Mouse (Mus musculus) kidney, postnatal 4 days (tissue): Measurements from ENCODE around the gene Nkd1.
A peak's percentile ranks its signal among the peaks of the same experiment; 100 is the strongest.

Experiments used
- DNase-seq, 2 experiments: peaks; one replicate each; pipeline ENCODE4 v3.0.0; 2021; ENCODE audit warnings: mixed read lengths in 2 of 2

The Nkd1 gene

GRCm38 (mm10) chr8:88520985-88521527, at the start of gene Nkd1:
TSS of gene Nkd1 (plus strand) at chr8:88521354.
- peak; percentile 97 for DNase-seq

GRCm38 (mm10) chr8:88481290-88481689, 39.9 kb upstream of the Nkd1 start:
- DNase-seq: no peak

DNA sequence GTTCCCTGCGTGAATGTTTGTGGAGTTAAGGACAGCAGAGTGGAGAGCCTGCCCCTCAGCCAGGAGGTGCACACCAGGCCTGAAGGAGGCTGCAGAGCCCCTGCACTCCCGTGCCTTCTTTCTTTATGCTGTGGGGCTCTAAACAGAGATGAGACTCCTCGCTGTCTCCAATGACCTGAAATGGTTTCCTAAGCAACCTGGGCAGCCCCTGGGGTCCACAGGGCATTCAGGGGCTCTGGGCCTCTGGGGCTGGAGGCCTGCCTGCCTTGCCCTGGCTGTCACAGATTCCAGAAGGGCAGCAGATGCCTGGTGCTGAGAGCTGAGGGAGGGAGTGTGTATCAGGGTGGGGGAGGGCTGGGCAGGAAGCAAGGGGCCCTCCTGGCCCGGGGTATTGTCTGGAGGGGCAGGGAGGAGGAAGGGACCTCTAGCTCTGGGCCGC, 32.7 kb upstream of the Nkd1 start:
- no peak for DNase-seq

GRCm38 (mm10) chr8:88494076-88494475, 27.1 kb upstream of the Nkd1 start:
- no peak for DNase-seq

GRCm38 (mm10) chr8:88495071-88495805, 25.9 kb upstream of the Nkd1 start:
- DNase-seq: peak; percentile 34 to 54

GRCm38 (mm10) chr8:88502143-88502542, 19.0 kb upstream of the Nkd1 start:
- no peak for DNase-seq

DNA sequence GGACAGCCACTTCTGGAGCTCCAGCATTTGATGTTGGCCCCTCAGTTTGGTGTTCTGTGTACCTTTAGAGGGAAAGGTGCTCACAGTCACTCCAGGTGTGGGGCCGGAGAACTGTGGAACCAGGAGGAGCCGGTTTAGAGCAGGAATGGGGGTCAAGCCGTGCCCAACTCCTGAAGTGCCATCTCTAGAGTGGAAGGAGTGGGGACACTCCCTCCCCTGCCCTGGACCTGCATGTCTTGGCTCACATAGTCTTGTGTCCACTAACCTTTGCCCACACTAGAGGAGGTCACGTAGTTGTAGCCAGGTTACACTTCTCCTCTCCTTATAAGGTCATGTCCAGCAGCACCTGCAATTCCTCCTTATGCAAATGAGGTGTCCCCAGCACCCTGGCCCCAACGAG, 14.2 kb upstream of the Nkd1 start:
- DNase-seq: no peak

DNA sequence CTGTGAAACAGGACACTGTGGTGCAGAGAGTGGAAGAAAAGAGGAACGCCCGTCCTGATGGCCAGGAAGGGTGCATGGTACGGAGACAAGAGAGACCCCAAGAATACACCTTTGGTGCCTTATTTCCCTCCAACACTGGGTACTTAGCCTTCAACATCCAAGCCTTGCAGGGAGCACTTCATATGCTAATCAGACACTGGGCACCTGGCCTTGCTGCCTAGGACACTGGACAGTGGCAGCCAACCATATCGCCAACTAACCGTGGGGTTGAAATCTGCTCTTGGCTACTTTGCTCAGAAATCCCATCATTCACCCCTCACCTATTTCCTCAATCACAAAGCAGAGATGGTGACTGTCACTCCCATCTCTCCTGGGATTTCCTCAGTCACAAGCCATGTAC, 10.1 kb upstream of the Nkd1 start:
- no peak for DNase-seq

DNA sequence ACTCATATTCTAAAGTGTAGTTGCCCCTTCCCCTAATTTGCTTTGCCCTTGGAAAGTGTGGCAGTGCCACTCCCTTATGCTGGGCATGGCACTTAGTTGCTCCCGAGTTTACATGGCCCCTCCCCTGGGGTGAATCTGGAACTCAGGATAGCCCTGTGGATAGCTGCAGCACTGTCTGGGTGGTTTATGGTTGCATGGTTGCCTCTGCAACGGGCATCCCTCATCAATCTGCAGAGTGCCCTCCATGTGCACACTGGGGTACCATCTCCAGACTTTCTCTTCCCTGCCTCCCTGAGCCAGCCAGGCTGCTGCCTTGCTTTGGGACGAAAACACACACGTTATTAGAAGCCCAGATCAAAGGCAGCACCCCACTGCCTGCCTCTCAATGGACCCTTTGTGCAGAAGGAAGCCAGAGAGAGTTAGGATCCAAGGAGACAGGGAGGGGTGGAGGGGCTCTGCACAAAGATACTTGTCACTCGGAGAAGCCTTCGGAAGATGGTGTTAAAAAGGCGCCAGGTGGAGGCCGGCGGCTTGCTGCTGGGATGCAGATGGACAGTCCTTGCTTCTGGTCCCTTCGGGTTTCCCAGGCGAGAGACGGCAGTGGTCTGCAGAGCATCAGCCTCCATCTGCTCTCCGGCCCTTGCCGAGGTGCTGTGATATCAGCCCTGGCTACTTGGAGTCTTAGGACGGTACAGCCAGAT, 8.9 kb upstream of the Nkd1 start:
- DNase-seq: no peak

GRCm38 (mm10) chr8:88518047-88518446, 3.1 kb upstream of the Nkd1 start:
- no peak for DNase-seq

DNA sequence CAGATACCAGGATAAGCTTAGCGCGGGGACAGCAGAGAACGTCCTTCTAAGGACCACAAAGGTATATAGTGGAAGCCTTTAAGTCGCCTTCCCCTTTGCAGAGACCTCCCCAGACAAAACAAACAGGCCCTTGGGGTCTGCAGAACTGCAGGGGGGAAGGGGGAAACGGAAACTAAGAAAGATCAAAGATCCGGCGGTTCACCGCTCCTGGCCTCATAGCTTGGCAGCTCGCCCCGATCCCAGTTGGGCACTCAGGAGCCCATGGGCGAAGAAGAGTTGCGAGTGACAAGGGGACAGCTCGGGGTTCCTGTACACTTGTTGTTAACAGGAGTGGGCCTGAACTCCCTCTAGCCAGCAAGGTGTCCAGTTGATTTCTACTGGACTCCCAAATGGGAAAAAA, 773 bp upstream of the Nkd1 start:
- peak; percentile 40 to 58 for DNase-seq

GRCm38 (mm10) chr8:88521541-88522414, 624 bp downstream of the Nkd1 start:
- DNase-seq: peak in 1 of 2 experiments; percentile 52

DNA sequence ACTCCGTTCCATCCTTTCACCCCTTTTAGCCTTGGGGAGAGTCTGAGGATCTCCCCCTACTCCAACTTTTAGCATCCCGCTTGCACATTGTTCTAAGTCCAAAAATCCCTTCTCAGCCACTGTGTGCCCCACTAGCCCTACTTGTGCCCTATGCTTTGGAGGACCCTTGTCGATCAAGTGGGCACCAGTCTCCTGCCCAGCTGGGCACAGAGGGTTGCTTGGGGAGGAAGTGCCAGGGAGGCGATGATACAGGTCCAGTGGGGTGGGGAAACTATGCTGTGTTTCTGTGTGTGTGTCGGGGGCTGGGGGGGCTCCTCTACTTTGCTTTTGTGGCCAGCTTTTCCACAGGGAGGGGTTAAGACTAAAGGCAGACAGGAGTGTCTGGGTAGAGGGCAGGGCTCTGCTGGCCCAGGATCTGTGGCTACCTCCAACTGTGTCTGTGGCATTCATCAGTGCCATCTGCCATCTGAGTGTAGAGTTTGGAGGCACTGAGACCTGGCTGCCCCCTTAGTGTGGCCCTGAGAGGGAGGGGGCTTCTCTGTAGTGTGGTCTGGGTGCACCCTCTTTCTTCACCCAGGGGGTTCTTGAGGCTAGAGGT, 1.4 kb downstream of the Nkd1 start:
- DNase-seq: peak in 1 of 2 experiments; percentile 18

DNA sequence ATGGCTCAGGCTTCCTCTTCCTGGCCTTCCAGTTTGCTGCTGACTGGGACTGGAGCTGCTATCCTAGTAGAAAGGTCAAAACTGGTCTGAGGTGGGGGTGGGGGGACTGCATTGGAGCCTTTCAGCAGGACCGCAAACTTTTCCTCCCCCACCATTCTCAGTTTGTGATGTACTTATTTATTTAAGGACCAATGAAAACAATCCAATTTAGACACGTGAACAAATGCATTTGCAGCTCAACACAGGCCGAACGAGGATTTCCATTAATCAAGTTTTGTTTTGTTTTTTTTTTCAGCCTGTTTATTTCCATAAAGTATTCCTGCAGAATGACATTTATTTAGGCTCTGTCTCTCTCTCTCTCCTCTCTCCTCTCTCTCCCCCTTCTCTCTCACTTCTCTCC, 2.5 kb downstream of the Nkd1 start:
- DNase-seq: peak; percentile 21 to 42

- DNase-seq: no peak
Measured at GRCm38 (mm10) chr8:88524132-88524531, 3.0 kb downstream of the Nkd1 start.

GRCm38 (mm10) chr8:88524851-88525250, 3.7 kb downstream of the Nkd1 start:
- peak in 1 of 2 experiments; percentile 8 for DNase-seq

GRCm38 (mm10) chr8:88526296-88526695, 5.1 kb downstream of the Nkd1 start:
- no peak for DNase-seq

DNA sequence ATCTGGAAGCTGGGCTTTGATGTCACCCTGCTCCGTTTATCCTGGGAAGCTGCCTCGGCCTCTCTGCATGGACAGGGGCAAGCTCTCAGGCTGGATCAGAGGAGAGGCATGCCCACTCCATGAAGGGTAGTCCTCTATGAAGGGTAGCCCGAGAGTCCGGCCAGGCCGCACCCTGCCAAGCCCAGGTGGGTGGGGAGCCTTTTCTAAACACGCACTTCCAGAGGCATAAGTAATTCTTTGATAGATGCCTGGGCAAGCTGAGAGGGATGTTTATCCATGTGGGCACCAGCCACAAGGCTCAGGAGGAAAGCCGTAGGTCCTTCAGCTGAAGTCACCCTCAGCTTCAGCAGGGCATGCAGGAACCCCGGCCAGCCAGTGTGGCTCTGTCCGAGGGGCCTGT, 7.0 kb downstream of the Nkd1 start:
- DNase-seq: no peak

DNA sequence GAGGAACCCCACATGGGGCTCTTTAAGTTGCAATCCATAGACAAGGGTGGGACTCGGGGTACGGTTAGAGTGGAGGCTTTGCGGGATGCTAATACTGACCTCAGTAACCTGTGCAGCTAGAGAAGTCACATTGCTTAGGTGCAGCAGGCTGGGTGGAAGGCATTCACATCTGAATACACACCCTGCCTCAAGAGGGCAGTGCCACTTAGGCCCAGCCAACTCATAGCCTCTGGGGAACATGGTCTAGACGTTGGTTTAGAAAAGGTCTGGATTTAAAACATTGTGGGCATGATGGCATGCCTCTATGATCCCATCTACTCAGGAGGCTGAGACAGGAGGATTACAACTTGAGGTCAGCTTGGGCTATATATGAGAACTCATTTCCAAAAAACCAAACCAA, 8.6 kb downstream of the Nkd1 start:
- DNase-seq: no peak

GRCm38 (mm10) chr8:88537081-88537480, 15.9 kb downstream of the Nkd1 start:
- no peak for DNase-seq

DNA sequence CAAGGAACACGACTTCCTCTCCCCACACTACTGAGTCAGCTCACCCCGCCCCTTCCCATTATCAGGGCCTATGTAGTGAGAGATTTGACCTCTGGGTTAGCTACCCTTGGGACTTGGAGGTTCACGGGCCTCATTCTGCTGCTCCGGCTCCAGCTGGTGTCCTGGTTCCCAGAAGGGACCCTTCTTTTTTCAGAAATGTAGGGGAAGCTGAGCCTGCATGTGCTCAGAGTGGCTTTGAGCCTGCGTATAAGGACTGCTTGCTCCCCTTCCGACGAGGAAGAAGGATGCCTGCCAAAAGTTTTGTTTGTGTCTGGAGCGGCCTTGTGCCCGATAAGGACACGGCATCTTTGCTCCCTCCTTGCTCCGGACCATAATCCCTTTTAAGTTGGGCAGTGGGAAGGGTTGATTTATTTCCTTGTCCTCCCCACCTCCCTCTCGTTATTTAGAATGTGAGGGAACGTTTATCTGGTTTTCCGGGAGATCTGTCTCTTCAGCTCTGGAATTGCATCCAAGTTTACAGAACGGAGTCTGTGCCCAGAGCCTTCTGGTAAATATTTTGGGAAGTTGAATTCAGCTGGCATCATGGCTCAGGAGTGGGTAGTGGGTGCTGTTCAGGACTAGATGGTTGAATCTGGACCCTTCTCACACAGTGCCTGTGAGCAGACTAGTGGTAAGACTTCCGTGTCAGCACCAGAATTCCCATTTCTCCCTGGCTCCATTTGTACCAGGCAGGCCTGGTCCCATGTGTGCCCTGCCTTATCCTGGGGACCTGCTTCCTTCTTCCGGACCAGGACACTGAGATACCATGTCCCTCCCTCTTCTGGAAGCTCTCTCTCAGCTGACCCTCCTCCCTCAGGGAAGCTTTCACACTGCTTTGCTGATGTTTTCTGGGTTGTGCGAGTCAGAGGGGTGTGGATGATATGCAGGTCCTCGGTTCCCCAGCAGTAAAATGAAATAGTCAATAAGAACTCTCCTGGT, 17.1 kb downstream of the Nkd1 start:
- peak; percentile 55 to 66 for DNase-seq
